Mouse (Mus musculus) thymus, adult 18-20 months (tissue): ENCODE measurements around the gene Scfd2.

ENCODE experiments used
- DNase-seq, 2 experiments: peaks; one replicate each; pipeline ENCODE4 v3.0.0; 2022; ENCODE audit warnings: mixed read lengths in 2 of 2

The Scfd2 gene

DNA sequence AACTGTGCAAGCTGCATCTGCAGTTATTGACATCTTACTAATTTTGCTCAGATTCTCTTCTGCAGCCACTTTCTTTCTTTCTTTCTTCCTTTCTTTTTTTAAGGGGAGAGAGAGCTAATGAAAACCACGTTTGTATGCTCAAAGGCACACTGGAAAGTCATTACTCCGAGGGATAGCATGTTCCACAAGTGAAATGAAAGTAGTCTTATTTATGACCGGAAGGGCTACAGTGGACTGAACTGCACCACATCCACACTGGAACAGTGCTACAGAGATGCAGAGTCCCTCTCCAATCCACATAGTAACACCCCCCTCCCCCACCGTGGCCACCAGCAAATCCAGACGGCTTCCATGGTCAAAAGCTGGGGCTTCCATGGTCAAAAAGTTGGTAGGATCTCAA is 224.3 kb downstream of the Scfd2 start:
- no peak for DNase-seq

DNA sequence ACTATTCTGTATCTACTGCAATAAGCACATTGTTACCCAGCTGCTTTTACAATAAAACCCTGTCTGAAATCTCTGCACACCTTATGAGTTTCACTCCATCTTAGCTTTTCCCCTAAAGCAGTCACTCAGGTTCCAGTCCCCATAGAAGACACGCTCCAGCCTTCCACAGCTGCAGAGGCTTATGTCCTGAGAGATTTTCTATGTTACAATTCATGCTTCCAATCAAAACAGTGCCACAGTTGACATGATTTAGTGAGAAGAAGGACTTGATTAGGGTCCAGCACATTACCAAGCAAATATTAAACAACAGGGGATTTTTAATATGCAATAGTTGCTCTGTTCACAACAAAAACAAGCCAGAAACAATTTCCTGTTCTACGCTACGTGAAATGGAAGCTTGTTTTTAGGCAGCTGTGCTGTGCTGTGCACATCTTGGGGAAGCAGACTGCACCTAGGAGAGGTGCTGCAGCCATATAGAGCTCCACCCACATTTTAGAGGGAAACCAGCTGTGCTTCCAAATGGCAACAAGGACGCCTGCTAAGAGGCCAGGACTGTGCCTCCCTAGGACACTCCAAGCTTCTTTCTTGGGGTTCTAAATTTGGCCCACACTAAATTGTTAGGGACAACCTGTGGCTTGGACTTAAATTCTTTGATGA is 225.9 kb downstream of the Scfd2 start:
- DNase-seq = no peak

DNA sequence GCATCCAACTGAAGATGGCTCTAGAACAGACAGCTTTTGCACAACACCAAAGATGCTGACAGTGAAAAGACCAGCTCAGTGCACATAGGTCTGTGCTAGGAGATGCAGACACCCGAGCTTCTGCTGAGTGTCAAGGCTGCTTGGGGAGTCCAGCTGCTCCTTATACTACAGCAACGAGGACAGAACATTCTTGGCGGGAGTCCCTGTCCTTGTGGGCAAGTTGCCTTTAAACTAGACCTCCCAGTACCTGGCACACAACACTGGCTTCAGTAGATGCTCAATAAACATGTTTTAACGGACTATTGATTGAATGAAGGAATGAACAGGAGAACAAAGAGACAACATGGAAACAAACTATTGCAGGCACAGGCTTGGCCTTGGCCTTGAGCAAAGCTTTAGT is 226.8 kb downstream of the Scfd2 start:
- no peak for DNase-seq

GRCm38 (mm10) chr5:74302331-74302730 is 229.2 kb downstream of the Scfd2 start:
- no peak for DNase-seq

- no peak for DNase-seq
Measured at GRCm38 (mm10) chr5:74301443-74301842, 230.1 kb downstream of the Scfd2 start.

DNA sequence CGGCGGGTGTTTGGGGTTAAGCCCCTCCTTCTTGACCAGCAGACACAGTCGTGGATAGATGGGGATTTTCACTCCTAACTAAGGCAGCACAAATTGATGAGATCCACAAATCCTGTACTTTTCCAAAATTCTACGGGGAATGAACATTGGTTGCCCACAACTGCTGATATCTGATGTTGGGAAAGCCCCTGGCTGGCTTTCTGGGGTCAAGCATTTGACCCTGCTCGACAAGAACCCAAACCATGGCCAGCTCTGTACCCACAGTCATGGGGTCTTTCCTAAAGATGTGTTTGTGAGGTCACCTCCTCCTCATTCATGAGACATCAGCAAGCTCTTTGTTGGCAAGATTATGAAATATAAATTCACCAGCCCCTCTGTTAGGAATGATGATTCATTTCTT is 230.6 kb downstream of the Scfd2 start:
- DNase-seq = no peak

GRCm38 (mm10) chr5:74300140-74300539 is 231.4 kb downstream of the Scfd2 start:
- no peak for DNase-seq

- no peak for DNase-seq
Measured at GRCm38 (mm10) chr5:74297113-74297512, 234.4 kb downstream of the Scfd2 start.

- no peak for DNase-seq
Measured at GRCm38 (mm10) chr5:74296096-74296495, 235.5 kb downstream of the Scfd2 start.

DNA sequence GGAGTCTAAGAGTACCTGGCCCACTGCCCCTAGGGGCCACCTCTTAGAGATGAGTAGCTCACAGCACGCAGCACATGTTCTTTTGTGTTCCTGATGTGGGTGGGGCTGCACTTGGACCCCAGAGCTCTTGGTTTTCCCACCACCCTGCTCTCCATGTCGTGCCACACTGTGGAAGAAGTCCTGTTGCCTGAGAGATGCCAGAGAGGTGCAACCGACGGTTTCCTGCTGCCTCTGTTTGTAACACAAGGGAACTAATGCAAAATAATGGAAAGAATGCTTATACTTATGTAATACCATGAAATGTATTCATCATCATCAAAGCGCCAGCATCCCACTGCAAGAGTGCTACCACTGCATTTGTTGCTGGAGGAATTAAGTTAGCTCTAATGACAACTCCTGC is 238.0 kb downstream of the Scfd2 start:
- DNase-seq = no peak

- DNase-seq = no peak
Measured at GRCm38 (mm10) chr5:74292050-74292449, 239.5 kb downstream of the Scfd2 start.

DNA sequence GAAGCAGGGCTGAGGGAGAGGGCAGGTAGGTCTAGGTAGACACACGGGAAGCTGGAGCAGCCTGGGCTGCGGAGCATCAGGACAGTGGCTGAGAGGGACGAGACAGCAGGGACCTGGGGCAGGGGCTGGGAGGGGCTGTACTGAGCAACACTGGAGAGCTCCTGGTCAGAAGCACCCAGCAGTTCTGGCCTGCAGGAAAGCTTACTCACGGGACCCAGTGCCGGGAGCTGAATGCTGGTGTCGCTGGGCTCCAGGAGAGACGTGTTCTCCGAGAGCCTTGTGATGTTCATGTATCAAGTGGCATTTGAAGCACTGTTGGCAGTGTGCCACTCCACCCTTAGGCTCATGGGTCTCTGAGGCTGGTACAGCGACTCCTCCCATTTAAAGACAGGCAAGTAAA is 240.0 kb downstream of the Scfd2 start:
- DNase-seq = no peak

DNA sequence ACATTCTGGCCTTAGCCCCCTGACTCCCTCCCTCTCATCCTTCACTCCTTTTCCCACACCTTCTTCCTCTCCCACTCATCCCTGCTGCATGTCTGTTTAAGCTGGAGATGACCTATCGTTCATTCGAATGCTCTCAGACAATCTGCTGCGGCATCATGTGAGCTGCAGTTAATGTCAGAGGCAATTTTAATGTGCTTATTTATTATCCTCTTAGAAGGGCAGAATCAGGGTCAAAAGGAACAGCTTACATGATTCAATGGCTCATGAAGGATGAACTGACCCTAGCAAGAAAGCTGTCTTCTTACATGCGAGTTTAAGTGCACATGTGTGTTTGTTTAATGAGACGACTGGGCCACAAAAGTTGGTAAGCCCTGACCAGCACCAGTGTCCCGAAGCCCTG is 241.6 kb downstream of the Scfd2 start:
- no peak for DNase-seq

DNA sequence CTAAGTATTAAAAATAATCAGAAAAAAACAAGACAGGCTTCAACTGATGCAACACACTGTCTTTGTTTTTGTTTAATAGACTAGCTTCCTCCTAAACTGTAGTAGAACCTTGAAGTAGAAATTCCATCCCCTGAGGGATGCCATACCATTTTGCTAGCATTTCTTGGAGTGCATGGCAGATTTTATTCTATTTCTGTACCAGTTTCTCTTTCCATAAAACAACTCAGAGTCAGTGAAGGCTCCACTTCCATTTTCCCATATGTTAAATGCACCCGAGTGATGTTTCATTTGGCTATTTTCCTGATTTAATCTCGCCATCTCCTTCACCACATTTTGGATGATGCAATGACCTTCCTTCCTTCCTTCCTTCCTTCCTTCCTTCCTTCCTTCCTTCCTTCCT is 243.4 kb downstream of the Scfd2 start:
- DNase-seq = no peak

GRCm38 (mm10) chr5:74286301-74286700 is 245.3 kb downstream of the Scfd2 start:
- DNase-seq = no peak

DNA sequence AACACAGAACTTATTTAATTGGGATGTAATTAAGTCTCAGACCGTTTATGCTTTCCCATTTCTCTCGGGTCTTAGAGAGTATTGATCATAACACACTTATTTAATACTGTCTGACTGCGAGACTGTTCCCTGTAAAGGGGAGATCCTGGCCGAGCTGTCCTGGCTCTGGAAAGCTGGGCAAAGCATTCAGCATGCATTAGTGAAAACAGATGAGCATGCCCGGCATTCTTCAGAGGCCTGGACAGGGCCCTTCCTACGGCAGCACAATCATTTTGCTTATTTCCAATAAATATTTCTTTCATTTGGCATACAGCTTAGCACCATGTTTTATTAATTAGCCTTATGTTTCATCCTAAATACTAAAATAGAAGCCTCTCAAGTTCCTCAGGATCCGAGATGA is 245.8 kb downstream of the Scfd2 start:
- no peak for DNase-seq

DNA sequence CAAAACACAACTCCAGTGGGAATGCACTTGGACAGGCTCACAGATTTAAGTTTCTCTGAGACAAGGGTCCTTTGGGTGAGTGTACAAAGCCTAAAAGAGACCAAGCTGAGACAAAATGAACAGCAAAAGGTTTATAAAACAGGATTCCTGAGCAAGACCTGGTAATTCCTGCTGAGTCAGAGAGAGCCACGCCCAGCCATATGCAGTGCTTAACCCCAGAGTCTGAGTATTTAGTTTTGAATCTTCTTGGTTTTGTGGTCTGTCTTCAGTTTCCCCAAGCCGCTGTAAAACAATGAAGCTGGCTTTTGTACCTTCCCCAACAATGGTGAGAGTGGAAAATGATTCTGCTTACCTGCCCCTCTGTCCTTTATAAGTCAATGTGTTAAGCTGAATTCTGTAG is 246.3 kb downstream of the Scfd2 start:
- no peak for DNase-seq

- DNase-seq = no peak
Measured at GRCm38 (mm10) chr5:74283545-74283944, 248.0 kb downstream of the Scfd2 start.

DNA sequence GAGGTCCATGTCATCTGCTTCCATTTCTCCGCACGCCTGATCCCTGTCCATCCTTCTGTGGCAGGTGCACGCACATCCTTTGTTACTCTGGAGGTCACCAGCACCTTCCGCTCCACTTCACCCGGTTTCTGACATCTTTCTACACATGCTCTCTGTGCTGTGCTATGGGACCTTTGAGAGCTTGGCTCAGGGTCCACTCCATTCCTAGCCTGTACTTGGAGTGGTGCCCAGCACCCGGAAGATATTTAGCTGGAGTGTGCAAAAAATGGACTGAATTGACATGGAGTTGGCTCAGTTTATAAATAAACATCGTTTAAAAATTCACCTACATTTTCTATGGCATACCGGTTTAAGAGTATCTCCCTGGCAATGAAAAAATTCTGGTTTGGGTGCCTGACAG is 250.1 kb downstream of the Scfd2 start:
- DNase-seq = no peak

DNA sequence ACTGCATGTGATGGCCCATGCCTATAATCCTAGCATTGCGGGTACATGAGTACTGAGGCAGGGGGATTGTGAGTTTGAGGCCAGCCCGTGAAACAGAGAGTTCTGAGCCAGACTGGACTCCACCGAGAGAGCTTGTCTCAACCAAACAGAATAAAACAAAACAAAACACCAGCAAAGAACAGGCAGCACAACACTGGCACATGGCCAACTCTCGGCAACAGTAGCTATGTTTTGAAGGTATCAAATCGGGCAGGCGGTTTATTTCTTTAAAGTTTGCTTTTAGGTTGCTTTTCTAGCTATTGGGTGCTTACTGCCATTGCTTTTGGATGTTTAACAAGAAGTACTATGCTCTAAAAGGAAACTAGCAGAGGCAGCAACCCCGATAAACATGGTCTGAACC is 251.9 kb downstream of the Scfd2 start:
- no peak for DNase-seq

DNA sequence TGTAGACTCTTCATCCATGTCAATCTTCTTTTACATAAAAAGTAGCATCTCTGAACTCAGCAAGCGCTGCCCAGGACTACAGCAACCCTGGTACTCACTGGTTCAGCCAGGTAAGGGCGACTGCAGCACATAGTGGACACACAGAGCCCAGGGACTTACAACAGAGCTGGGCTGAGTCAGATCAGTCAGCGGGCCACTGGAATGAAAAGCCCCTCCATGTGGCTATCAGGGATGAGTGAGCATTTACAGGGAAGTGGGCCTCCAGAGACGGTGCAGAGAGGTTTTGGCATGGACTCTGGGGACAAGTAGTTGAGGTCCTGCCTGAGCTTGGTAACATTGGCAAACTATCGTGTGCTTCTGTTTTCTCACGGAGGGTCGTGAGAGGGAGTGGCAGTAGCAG is 253.1 kb downstream of the Scfd2 start:
- DNase-seq = no peak

GRCm38 (mm10) chr5:74277712-74278111 is 253.8 kb downstream of the Scfd2 start:
- DNase-seq = peak; percentile 63 to 69

GRCm38 (mm10) chr5:74277216-74277615 is 254.3 kb downstream of the Scfd2 start:
- no peak for DNase-seq

GRCm38 (mm10) chr5:74273313-74273712 is 258.2 kb downstream of the Scfd2 start:
- no peak for DNase-seq

GRCm38 (mm10) chr5:74267736-74268369 is 263.7 kb downstream of the Scfd2 start:
- DNase-seq = no peak
